Mouse (Mus musculus) neutrophil, adult 5-6 weeks (primary cell): Measurements from ENCODE around the gene Mageb18. TPM values are rescaled to one million over a fixed set of nuclear protein-coding genes. Genes with fewer than 3 reads are reported as not detected.
"Not testable (repeated sequence)": the region's sequence is repeated elsewhere in the genome, so short reads cannot be mapped to it uniquely, and the experiment has no call there.

Experiments
- ATAC-seq: fragments of 151-379, 151-347 bp; 2 replicates; pipeline ENCODE4 v1.8.0; 2017; ENCODE audit warnings: mild to moderate bottlenecking, moderate TSS enrichment; ENCODE audit not compliant: insufficient number of reproducible peaks, poor library complexity, low FRiP score, severe bottlenecking; ENCODE audit errors: extremely low read depth
- total RNA-seq: library from RNA; stranded (forward); fragments of 200-1000 nt; gene quantifications from 2 replicates; pipeline ENCODE4 v1.2.3, GENCODE M21; 2017

Mageb18 gene
- not detected in 2 replicates for total RNA-seq

- ATAC-seq, result no peak
Observed at GRCm38 (mm10) chrX:92599472-92599871, at the start of gene Mageb18. Gene Mageb18, minus strand, starts transcription at chrX:92599572.

GRCm38 (mm10) chrX:92612788-92613187 is 13.4 kb upstream of the Mageb18 start:
- no peak for ATAC-seq

- ATAC-seq, result no peak
Observed at GRCm38 (mm10) chrX:92610466-92610865, 11.1 kb upstream of the Mageb18 start.

GRCm38 (mm10) chrX:92597324-92597723 is 2.0 kb downstream of the Mageb18 start:
- ATAC-seq, result no peak

GRCm38 (mm10) chrX:92527826-92528225 is 71.5 kb downstream of the Mageb18 start:
- ATAC-seq, result no peak

GRCm38 (mm10) chrX:92498254-92498653 is 101.1 kb downstream of the Mageb18 start:
- ATAC-seq, result no peak

- not testable (repeated sequence) for ATAC-seq
Observed at GRCm38 (mm10) chrX:92489649-92490048, 109.7 kb downstream of the Mageb18 start, which contains the start of gene Gm5941. Gene Gm5941, plus strand, starts transcription at chrX:92489949.

- no peak for ATAC-seq
Observed at GRCm38 (mm10) chrX:92464773-92465172, 134.6 kb downstream of the Mageb18 start.

GRCm38 (mm10) chrX:92460496-92460895 is 138.9 kb downstream of the Mageb18 start:
- ATAC-seq, result no peak

GRCm38 (mm10) chrX:92387384-92387783 is 212.0 kb downstream of the Mageb18 start:
- no peak for ATAC-seq

GRCm38 (mm10) chrX:92342924-92343323 is 256.4 kb downstream of the Mageb18 start:
- ATAC-seq, result no peak

GRCm38 (mm10) chrX:92340906-92341305 is 258.5 kb downstream of the Mageb18 start:
- ATAC-seq, result no peak

GRCm38 (mm10) chrX:92339551-92339950 is 259.8 kb downstream of the Mageb18 start:
- ATAC-seq, result no peak

GRCm38 (mm10) chrX:92333459-92333858 is 265.9 kb downstream of the Mageb18 start:
- no peak for ATAC-seq

GRCm38 (mm10) chrX:92323599-92323998 is 275.8 kb downstream of the Mageb18 start:
- ATAC-seq, result no peak

GRCm38 (mm10) chrX:92280619-92281018 is 318.8 kb downstream of the Mageb18 start:
- no peak for ATAC-seq

Other genes with a start within 250 kb of the Mageb18 start
- not detected in 2 replicates for gene Gm5941, start 109.6 kb downstream of the Mageb18 start, total RNA-seq